Mouse (Mus musculus) embryonic fibroblast, embryonic 13.5 days (primary cell): Measurements from ENCODE around the gene Bcat1.

Experiments used
- CTCF ChIP-seq: IDR thresholded peaks from 2 replicates; pipeline ENCODE4 v1.5.1; 2011; ENCODE audit warnings: mild to moderate bottlenecking, control low read depth, low read length, moderate library complexity, borderline replicate concordance; ENCODE audit not compliant: insufficient read depth
- POLR2A ChIP-seq: IDR thresholded peaks from 2 replicates; pipeline ENCODE4 v1.6.1; 2011; ENCODE audit warnings: low read depth, mild to moderate bottlenecking, control low read depth, low read length, moderate library complexity

- TF ChIP-seq CTCF, result no peak
- TF ChIP-seq POLR2A, result no peak
Observed at GRCm38 (mm10) chr6:145020553-145020952, 55.4 kb downstream of the Bcat1 start.
